Mouse (Mus musculus): ENCODE results near the gene Trmt10a.
"Not testable (repeated sequence)": the region's sequence is repeated elsewhere in the genome, so short reads cannot be mapped to it uniquely, and the experiment has no call there.

Trmt10a gene

DNA sequence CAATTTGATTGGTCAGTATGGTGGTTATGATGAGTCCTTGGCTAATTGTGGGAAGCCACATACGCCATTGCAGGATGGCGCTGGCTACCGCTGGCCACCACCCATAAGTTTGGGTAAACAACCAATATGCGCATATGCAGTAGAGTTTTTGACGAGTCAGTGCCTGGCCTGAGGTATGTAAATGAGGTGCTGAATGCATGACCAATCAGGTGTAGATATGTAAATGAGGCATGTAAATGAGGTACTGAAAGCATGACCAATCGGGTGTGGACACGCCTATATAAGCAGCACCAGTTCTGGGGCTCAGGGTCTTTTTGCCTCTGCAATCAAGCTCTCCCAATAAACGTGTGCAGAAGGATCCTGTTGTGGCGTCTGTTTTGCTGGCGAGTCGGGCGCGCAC lies 5.1 kb upstream of the Trmt10a start:
- DNase-seq: not testable (repeated sequence)

DNA sequence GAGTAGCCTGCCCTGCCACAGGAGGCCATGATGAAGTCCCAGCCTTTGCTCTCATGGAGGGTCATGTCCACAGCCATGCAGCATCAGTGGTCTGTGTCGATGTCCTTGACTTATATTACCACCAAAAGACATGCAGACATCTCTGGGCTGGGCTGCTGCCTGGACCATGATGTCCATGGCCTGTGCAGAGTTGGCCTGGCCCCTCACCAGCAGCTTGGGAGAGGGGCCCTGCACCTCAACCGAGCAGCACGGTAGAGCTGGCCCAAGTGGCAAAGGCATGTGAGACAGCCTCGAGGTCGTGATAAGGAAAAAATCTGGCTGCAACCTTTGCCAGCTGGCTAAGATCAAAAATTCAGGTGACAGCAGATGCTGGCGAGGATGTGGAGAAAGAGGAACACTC lies 3.6 kb upstream of the Trmt10a start:
- no peak for DNase-seq

DNA sequence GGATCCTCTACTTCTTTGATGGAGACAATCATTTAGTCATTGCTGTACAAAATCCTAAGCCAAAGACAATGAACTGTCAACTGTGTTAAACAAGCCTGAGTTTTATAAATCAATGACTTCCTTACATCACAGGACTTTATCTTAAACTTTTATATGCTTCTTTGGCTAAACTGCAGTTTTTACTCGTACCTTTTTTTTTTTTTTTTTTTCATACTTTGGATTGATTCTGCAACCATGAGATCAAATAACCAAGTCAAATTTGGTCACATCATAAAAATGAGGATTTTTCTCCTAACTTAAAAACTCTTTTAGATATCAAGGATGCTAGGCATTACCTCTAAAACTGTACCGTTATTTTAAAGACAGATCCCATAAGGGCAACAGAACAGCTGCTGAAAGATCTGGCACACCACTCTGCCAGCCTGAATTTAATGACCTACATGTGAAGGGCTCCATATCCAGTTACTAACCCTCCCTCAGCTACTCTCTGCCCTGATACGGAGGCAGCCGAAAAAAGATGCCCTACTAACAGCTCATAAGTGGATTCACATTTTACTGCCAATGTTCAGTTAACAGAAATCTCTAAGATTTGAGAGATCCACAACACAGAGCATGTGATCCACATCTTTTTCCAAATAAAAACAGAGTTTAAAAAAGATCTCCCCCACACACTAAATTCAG lies 1.1 kb upstream of the Trmt10a start:
- no peak for DNase-seq

DNA sequence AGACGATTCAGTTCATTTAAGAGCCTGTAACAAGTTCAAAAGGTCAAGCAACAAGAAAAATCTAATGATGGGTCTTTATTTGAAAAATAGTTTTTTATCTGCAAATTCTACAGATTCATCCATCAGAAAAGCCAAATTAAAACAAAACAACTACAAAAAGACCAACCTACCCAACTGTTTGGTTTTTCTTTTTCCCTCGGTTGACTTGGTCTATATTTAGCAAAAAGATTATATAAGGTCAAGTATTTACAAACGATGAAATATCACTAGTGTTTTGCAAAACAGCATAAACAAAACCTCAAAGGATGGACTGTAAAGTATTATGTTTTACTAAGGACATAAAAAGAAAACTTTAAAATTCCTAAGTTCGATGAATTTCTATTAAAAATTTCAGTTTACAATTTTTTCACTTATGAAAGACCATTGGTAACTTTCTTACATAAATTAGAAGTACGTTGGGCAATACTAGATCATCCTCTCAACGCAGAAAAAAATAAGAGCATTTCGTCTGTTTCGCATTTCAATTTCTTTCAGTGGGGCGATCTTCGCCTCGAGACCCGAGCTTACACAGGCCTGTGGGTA lies 424 bp upstream of the Trmt10a start:
- DNase-seq: no peak

DNA sequence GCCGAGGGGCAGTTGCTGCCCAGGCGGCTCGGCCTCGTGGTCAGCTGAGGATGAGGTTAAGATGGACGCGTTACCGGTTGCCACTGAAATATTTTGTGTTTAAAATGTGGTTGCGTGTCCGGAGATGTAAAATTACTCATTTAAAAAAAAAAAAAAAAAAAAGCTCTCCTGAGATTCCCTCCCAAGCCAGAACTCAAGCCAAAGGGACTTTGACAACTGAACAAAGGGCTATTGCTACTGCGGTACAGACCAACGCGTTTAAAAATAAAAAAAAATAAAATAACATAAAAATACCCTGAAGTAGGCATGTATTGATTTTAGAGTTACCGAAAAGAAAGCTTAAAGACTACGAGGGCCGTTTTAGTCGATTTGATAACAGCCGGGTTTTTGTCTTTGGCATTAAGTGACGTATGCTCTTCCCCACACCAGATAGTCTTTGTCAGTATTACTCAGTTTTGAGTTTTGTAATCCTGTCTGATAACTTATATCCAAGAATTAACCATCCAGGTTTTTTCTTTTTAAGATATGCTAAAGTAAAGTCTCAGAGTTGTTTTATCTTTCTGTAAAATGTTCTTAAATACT lies 903 bp downstream of the Trmt10a start:
- no peak for DNase-seq

DNA sequence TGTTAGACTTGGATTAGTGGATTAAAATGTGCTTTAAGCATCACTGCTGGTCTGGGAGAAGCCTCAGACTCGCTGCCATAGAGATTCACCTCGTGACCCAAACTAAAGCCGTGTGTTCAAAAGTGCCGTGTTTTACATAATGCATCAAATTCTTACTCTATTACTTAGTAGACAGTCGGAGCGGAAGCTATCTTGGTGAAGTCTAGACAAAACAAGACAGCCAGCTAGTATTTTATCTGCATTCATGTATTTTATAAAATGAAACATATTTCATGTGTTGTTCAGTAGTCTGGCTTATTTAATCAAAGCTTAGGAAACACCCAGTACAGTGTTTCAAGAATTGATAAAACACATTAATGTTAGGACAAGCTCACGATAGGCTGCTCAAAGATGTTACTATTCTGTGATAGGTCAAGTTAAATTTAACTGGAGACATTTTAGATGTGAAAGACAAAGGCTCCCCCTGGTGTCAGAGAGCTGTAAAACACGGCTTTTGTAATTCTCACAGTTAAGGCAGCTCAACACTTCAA lies 1.5 kb downstream of the Trmt10a start, which contains the start of gene Mttp:
TSS of gene Mttp (minus strand) at position 327 of the 530 bp plus-strand sequence.
- peak in 1 of 2 experiments; percentile 85 for DNase-seq

DNA sequence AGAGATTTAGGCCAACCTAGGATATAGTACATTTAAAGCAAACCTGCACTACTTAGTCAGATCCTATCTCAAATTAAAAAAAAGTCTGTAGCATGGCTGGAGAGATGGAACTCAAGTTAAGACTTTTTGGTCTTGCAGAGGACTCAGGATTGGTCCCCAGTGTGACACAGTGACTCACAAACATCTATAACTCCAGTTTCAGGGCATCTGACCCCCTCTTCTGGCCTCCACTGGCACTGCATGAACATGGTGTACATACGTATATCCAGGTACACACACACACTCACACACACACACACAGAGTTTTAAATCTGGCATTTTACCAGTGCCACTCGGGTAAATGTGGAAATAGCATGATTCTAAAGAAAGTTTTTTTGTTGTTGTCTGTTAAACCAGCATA lies 5.6 kb downstream of the Trmt10a start:
- no peak for DNase-seq

DNA sequence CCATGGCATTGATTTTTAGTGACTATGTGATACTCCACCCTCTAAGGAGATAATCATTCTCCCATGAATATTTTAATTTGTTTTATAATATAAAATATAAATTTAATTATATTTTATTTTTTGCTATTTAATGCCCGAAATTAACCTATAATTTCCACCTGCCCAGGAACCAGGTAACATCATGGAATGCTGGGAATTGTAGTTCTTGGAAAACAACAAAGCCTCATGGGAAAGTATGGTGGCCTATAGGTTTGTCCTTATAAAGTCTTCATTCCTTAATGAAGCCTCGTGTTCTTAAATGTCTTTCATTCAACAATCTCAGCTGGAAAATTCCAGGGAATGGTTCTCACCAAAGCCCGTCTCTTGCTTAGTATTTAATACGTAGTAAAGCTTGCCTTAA lies 11.8 kb downstream of the Trmt10a start:
- DNase-seq: no peak

DNA sequence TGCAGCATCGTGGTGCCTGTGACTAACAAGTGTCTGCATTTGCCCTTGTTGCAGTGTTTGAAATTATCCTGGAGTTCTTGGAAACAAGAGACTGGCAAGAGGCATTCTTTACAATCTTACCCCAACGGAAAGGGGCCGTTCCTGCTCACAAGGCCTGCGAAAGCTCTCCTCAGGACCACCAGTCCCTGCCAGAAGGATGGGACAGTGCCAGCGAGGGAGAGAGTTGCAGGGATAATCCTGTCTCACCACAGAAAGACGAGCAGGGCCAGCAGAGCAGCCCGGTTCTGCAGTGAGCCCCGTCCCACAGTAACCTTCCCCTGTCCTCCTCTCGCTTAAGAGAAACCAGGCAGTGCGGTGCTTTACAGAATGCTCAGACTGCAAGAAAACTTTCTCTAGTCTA lies 13.4 kb downstream of the Trmt10a start:
- DNase-seq: no peak

DNA sequence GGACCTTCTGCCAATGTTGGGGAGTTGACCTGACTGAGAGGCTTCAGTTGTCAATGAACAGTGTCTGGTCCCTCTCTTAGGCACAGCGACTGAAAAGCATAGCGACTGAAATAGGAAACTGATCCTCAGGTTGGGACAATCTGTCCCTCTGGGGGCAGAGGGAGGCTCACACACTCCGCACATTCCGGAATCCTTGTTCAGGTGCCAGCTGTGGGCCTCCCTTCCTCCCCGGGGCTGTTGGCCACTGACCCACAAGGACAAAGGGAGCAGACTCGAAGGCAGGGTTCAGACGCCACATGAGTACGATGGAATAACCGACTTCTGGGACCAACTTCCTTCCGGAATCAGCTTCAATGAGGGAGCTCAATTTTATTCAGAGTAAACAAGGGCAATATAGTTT lies 18.4 kb downstream of the Trmt10a start:
- no peak for DNase-seq

DNA sequence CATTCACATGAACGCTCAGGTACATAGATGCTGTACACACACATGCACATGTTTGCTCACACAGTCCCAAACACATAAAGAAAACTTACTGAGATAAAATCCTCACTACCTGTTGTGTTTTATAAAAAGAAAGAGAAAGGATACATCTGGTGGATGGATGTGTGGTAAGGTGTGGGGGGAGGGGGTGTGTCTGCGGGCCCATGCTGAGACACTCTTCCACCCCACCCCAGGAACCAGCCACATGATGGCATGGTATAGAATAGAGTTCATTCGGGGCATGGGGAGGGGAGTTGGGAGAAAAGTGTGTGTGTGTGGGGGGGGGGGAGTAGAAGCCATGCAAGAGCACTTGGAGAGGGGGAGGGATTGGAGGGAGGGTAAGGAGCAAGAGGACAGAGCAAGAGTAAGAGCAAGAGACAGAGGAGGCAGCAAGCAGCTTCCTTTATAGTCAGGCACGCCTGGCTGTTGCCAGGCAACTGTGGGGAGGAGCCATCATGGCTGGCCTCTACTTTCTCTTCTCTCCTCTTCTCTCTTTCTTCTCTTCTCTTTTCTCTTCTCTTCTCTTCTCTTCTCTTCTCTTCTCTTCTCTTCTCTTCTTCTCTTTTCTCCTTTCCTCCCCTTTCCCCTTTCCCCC lies 19.4 kb downstream of the Trmt10a start:
- DNase-seq: no peak

DNA sequence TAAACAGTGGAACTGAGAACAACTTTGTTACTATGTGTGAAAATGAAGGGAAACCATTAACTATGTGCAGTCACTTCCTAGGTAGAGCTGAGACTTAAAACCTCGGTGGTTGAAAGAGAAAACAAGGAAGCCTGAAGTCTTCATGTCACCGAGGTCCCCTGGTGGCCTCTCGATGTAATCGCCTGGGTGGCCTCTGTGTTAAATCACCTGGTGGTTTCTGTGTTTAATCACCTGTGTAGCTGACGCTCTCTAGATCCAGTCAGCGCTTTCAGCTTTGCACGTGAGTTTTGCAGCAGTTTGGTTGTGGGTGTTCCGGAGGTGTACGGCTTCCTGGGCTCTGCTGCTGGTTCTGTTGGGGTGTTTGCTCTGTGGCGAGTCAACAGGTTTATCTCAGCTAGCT lies 30.0 kb downstream of the Trmt10a start:
- no peak for DNase-seq

DNA sequence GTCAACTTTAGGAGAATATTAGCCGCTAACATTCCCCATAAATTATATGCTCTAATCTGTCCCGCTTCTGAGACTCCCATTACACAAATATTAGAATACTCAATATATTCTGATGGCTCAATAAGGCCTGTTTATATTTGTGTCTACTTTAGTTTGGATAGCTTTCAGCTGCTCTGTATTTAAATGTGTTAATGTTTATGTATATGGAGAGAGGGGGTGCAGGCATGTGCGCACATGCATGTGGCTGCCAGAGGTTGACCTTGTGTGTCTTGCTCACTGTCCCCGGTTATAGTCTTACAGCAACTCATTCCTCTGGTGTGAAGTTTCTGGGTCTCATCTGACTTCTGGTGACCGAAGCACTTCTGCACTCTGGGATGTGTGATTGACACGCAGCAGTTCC lies 32.3 kb downstream of the Trmt10a start:
- no peak for DNase-seq

DNA sequence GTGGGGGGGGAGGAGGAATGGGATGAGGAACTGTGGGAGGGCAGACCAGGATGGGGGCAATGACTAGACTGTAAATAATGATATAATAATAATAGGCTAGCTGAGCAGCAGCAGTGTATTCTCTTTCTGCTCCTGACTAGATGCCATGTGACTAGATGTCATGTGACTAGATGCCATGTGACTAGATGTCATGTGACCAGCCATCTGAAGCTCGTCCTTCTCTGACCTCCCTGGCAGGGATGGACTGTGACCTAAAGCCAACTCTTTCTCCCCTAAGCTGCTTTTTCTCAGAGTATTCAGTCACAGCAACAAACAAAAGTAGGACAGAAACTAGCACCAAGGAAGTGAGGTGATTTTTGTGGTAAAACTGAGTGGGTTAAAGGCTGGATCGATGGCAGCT lies 38.8 kb downstream of the Trmt10a start:
- no peak for DNase-seq

DNA sequence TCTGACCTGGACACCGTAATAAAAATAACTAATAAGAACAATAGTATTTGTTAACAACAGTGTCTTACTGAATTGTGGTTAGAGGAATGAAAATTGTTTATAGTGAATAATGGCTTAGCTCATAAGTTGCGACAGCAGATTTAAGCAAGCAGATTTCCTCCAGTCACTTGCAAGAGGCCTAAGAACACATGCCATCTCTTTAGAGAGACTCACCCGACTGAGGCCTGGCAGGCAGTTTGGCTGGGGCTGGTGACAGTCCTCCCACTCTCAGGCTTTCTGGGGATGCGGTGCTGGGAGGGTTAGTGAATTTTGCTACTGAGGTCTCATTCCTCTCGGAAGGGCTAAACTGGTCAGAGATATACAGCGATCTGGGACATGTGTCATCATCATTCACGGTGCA lies 40.1 kb downstream of the Trmt10a start:
- DNase-seq: no peak

DNA sequence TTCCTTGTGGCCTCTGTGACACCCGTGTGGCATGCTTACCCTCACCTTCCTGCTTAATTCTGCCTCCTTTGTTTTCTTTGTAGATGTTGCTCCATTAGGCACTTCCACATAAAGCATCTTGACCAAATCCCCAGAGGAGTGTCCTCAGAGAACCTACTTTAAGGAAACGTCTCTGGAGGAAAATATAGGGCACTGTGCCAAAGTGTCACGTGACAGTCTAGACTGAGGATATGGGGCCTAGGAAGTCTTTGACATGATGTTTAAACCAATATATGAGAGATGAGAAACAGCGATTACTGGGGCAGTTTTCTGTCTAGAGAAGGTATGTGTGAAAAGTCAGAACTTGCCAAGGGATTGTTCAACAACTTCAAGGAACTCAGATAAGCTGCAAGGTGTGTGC lies 42.0 kb downstream of the Trmt10a start:
- peak in 1 of 2 experiments; percentile 41 for DNase-seq

DNA sequence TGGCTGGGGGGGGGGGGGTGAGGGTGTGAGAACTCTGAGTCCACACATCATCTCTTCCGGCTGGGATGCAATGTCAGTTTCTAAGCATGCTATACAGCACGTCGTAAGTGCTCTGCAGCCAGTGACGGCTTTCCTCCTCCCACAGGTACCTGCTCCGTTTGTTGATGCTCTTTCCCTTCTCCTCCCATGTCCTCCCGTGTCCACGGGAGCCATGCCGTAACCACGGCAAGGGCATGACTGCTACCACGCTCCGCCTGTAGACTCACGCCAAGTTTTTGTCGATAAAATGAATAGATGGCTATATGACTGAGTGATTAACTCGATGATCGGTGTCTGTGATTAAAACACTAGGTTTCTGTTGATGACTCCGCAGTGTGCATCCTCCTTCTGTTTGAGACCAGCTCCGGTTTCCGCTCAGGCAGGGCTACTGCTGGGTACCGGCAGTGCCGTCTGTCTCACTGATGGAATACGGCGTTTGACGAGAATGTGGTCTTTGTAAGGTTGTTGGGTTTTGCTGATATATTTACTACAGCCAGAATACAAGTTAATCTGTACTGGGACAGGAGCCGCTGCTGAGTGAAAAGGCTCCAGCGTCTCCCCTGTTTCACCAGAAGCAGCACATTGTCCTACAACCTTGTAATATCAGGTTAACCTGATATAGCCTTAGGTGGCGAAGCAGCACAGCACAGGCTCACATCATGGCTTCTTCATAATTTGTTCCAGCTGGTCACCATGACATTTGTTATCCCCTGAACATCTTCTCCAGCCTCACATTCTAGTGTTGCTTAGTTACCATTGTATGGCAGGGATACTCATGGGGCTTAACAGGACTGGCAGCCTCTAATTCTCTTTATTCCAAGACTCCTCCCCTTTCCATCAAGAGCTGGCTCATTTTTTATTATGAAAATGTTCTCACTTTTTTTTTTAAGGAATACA lies 43.0 kb downstream of the Trmt10a start:
- DNase-seq: no peak

DNA sequence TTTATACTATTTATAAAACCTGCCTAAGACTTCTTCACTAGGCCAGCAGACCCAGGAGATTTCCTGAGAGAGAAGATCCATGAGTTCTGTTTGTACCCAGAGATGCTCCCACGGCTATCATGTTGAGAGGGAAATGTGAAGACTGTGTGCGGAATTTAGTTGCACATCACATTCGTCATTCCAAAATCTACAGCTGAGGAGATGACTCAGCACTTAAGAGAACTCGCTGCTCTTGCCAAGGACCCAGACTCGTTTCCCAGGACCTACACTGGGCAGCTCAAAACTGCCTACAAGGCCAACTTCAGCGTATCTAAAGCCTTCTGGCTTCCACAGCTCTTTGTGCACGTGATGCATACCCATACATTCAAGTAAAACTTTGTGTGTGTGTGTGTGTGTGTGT lies 49.0 kb downstream of the Trmt10a start:
- DNase-seq: no peak

DNA sequence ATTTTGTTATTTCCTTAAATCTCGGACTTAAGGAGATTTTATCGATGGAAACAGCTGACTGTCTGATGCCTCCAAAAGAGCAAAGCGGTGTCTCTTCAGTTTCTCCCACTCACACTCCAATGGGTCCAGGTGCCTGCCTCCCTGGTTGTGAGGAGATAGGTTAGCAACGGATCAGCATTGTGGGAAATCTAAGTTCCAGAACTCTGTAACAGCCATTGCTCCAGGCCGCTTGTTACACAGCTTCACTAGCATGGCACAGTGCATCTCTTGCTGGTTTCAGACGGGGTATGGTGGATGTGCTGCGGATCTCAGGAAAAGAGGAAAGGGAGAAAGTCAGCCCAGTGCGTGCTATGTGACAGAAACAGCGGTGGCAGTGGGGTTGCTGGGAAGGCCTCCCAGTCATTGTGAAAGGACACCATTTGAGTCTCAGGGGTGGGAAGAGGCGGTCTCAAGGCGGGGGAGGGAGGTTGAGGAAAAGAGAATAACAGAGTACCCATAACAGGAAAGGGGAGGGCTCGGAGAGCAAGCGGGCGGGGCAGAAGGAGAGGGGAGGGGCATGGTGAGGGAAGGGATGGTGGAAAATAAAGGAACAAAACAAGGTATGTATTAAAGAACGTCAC lies 50.5 kb downstream of the Trmt10a start, which contains the start of gene 4930579F01Rik:
TSS of gene 4930579F01Rik (minus strand) at position 143 of the 620 bp plus-strand sequence.
- DNase-seq: no peak

DNA sequence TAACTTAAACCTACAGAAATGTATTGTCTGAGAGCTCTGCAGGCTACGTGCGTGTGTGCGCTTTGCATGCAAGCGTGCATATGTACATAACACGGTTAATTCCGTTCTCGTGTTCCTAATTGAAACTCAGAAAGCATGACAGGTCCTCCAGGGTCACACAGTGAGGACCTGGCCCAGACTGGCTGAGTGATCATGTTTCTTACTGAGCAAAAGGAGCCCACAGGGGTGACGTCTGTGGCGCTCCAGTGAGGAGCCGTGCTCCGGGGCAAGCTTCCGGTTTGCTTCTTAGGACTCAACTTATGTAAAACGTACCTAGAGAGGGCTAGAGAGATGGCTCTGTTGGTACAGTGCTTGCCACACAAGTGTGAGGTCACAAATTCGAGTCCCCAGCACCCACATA lies 53.8 kb downstream of the Trmt10a start:
- DNase-seq: no peak

DNA sequence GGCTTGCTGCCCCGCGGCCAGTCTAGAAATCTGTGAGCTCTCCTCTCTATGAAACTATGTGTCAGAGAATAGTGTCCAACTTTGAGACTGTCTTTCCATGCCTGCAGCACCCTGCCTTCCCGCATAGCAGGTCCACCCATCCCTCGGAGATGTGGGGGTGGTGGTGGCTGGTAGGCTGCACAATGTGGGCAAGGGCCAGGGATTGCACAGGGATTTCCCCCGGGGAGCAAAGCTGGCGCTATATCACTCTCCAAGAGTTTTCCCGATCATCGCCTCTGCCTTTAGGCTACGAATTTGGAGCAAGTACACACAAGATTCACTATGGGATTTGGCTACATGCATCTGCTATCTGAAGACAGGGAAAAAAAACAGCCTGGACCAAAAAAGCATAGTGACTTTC lies 54.3 kb downstream of the Trmt10a start:
- no peak for DNase-seq
